Mouse (Mus musculus) monocyte, adult 2 months (primary cell): ENCODE data around the gene Rad51ap1.

Experiments
- DNase-seq, 2 experiments: peaks; one replicate each; pipeline ENCODE4 v3.0.0; 2022; ENCODE audit warnings: low spot score in 2 of 2, low read depth in 1 of 2

Rad51ap1 gene

GRCm38 (mm10) chr6:126939487-126940171, at the start of gene Rad51ap1, which contains the start of gene D6Wsu163e:
TSS of gene Rad51ap1 (minus strand) at chr6:126939587.
TSS of gene D6Wsu163e (plus strand) at chr6:126939962.
- DNase-seq = peak; percentile 90

- DNase-seq = no peak
Measured at GRCm38 (mm10) chr6:126981539-126982234, 42.3 kb upstream of the Rad51ap1 start.

- no peak for DNase-seq
Measured at GRCm38 (mm10) chr6:126966241-126967026, 27.0 kb upstream of the Rad51ap1 start.

- DNase-seq = no peak
Measured at GRCm38 (mm10) chr6:126963426-126963825, 24.0 kb upstream of the Rad51ap1 start.

GRCm38 (mm10) chr6:126962709-126963108, 23.3 kb upstream of the Rad51ap1 start:
- DNase-seq = no peak

GRCm38 (mm10) chr6:126961371-126962018, 22.1 kb upstream of the Rad51ap1 start:
- no peak for DNase-seq

GRCm38 (mm10) chr6:126955734-126956133, 16.3 kb upstream of the Rad51ap1 start:
- peak; percentile 14 to 41 for DNase-seq

GRCm38 (mm10) chr6:126948336-126948735, 8.9 kb upstream of the Rad51ap1 start:
- DNase-seq = no peak

GRCm38 (mm10) chr6:126940451-126940850, 1.1 kb upstream of the Rad51ap1 start:
- peak; percentile 23 to 39 for DNase-seq

GRCm38 (mm10) chr6:126938853-126939486, 417 bp downstream of the Rad51ap1 start:
- no peak for DNase-seq

GRCm38 (mm10) chr6:126938047-126938446, 1.3 kb downstream of the Rad51ap1 start:
- no peak for DNase-seq

GRCm38 (mm10) chr6:126932896-126933295, 6.5 kb downstream of the Rad51ap1 start:
- DNase-seq = no peak

- DNase-seq = no peak
Measured at GRCm38 (mm10) chr6:126921111-126921881, 18.1 kb downstream of the Rad51ap1 start, which contains the start of gene Dyrk4. TSS of gene Dyrk4 (minus strand) at chr6:126921839.

GRCm38 (mm10) chr6:126914928-126915327, 24.5 kb downstream of the Rad51ap1 start:
- DNase-seq = no peak

- DNase-seq = no peak
Measured at GRCm38 (mm10) chr6:126910727-126911126, 28.7 kb downstream of the Rad51ap1 start.

- no peak for DNase-seq
Measured at GRCm38 (mm10) chr6:126907876-126908275, 31.5 kb downstream of the Rad51ap1 start.

GRCm38 (mm10) chr6:126907378-126907777, 32.0 kb downstream of the Rad51ap1 start:
- no peak for DNase-seq

GRCm38 (mm10) chr6:126877118-126877517, 62.3 kb downstream of the Rad51ap1 start:
- no peak for DNase-seq
